Mouse (Mus musculus) hindbrain, postnatal 0 days (tissue): ENCODE measurements around the gene Pex26. TPM values are rescaled to one million over a fixed set of nuclear protein-coding genes. Genes with fewer than 3 reads are reported as not detected.

Source experiments
- ATAC-seq: fragments of 200-750 bp; cut with Nextera tagmentation; 2 replicates; pipeline ENCODE4 v1.8.0; 2017; ENCODE audit warnings: mild to moderate bottlenecking, moderate TSS enrichment, moderate library complexity
- DNase-seq: peaks from one replicate; pipeline ENCODE4 v3.0.0-alpha.2; 2015; ENCODE audit warnings: low spot score
- H3K27ac ChIP-seq: fragments of 300-500 bp; sonication (generic); 2 replicates; pipeline ENCODE4 v1.5.1; 2014; ENCODE audit warnings: mild to moderate bottlenecking
- H3K27me3 ChIP-seq: fragments of 300-500 bp; sonication (generic); 2 replicates; pipeline ENCODE4 v1.6.1; 2014; ENCODE audit warnings: low read length, mixed read lengths; ENCODE audit not compliant: insufficient read depth
- H3K36me3 ChIP-seq: fragments of 300-500 bp; sonication (generic); 2 replicates; pipeline ENCODE4 v1.6.1; 2014; ENCODE audit warnings: low read length, mixed read lengths; ENCODE audit not compliant: insufficient read depth
- H3K4me1 ChIP-seq: fragments of 300-500 bp; sonication (generic); 2 replicates; pipeline ENCODE4 v1.6.1; 2014; ENCODE audit warnings: antibody characterized with exemption, low read length, mixed read lengths; ENCODE audit not compliant: insufficient read depth
- H3K4me2 ChIP-seq: fragments of 300-500 bp; sonication (generic); 2 replicates; pipeline ENCODE4 v1.6.1; 2014; ENCODE audit warnings: low read depth, mild to moderate bottlenecking, low read length, moderate library complexity, mixed read lengths
- H3K4me3 ChIP-seq: fragments of 300-500 bp; sonication (generic); 2 replicates; pipeline ENCODE4 v1.5.1; 2014; ENCODE audit warnings: low read length
- H3K9ac ChIP-seq: fragments of 300-500 bp; sonication (generic); replicated peaks from 2 replicates; pipeline ENCODE4 v1.6.1; 2014; ENCODE audit warnings: mild to moderate bottlenecking, low read length, moderate library complexity, mixed read lengths
- H3K9me3 ChIP-seq: fragments of 300-500 bp; sonication (generic); 2 replicates; pipeline ENCODE4 v1.6.1; 2016; ENCODE audit warnings: low read length, mixed read lengths
- CTCF ChIP-seq: IDR thresholded peaks from 2 replicates; pipeline ENCODE4 v1.5.1; 2016; ENCODE audit warnings: antibody characterized with exemption, control low read depth, low read depth
- WGBS: fragments of 180-500 bp; shearing (Covaris S2); extraction: QIAGEN DNeasy Blood & Tissue Kit; methylation state at CpG from one replicate; pipeline ENCODE4 v1.1.7; 2014; 5-methylcytosine and 5-hydroxymethylcytosine counted together
- polyA plus RNA-seq: library from polyadenylated mRNA; unstranded; fragments of >200 nt; fragmentation: Nextera tagmentation; extraction: Ambion mirVana; gene quantifications from 2 replicates; pipeline ENCODE4 v1.2.1, GENCODE M21; 2015
- total RNA-seq: library from RNA; depleted of rRNA; stranded (reverse); fragments of >200 nt; gene quantifications from 2 replicates; pipeline ENCODE4 v1.2.3, GENCODE M21; 2014

Pex26 gene
- total and polyA plus RNA-seq, 2 experiments from 2014 or later, result 11.2 to 23.3 TPM

DNA sequence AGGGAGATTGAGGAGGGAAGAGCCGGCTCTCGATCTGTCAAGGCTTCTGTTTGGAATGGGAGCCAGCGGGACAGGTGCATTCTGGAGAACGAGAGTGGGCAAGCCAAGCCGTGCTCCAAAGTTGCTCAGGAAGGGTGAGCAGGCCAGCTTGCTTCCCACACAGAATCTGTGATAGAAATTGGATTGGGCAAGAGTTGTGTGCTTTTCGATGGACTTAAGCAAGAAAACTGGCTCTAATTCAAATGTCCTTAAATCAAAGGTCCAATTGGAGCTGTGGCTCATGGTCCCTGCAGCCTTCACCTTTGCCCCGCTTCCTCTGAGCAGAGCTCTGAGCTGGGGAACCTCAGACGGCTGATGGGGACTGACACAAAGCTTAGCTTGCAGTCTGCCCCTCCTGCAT, 40.0 kb upstream of the Pex26 start:
- H3K9me3 ChIP-seq, result no peaks in the 10 kb centered on the region
- H3K4me2 ChIP-seq, result no peak overlapping the region
- no peaks in the 10 kb centered on the region for H3K36me3 ChIP-seq
- no peaks in the 10 kb centered on the region for H3K27me3 ChIP-seq
- no peak for TF ChIP-seq CTCF
- DNase-seq (no peak), ATAC-seq (no peak)
- no peak overlapping the region for H3K9ac ChIP-seq
- 78% methylated on average over 8 of the region's 8 CpGs for WGBS
- no peaks in the 10 kb centered on the region for H3K4me1 ChIP-seq
- no peak overlapping the region for H3K4me3 ChIP-seq
- H3K27ac ChIP-seq, result no peak overlapping the region

DNA sequence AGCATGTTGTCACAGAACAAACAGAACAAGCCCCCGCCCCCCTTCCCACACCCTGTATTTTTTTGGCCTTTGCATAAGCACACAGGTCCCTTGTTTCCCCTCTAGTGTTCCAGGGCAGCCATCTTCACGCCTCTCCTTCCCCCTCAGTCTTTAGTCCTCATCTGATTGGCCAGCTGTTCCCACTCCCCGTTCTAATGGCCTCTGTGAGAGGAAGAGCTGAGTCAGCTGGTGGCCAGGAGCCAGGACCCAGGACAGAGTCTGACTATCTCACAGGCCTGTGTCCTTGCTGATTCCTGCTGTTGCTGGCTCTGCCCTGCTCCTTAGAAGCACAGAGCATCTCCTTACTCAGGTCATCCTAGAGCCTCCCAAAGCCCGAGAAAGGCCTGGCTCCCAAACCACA, 39.4 kb upstream of the Pex26 start:
- DNase-seq, result peak; percentile 69
- H3K9ac ChIP-seq, result no peak overlapping the region
- H3K4me1 ChIP-seq, result no peaks in the 10 kb centered on the region
- 47% methylated on average over 4 of the region's 4 CpGs for WGBS
- H3K9me3 ChIP-seq, result no peaks in the 10 kb centered on the region
- H3K4me3 ChIP-seq, result no peak overlapping the region
- H3K27me3 ChIP-seq, result no peaks in the 10 kb centered on the region
- no peak for TF ChIP-seq CTCF
- ATAC-seq, result peak; percentile 82
- H3K27ac ChIP-seq, result no peak overlapping the region
- H3K36me3 ChIP-seq, result no peaks in the 10 kb centered on the region
- no peak overlapping the region for H3K4me2 ChIP-seq

DNA sequence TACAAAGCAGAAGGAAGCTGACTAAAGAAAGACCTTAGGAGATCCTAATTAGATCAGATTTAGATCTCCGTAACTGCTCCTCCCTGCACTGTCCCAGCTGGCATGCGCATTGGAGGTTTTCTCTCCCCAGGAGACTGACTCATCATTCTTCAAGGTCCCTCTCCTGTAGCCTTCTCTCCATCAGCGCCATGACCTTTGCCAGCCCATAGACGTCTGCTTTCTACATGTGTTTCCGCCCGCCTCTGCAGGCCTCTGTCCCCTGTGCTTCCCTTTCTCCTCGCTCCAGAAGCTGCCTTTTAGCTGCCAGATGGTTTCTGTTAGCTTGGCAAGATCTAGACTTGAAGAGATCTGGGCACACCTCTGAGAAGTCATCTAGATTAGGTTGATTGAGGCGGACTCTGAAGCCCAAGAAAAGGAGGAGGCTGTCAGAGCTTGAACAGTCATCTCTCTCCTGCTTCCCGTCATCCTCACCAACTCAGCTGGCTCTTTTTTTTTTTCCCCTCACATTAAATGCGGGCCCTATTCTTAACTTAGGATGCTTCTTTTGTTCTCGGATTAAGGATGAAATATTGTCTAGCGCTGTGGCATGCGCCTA, 38.4 kb upstream of the Pex26 start:
- H3K4me1 ChIP-seq, result no peaks in the 10 kb centered on the region
- no peak overlapping the region for H3K27ac ChIP-seq
- no peaks in the 10 kb centered on the region for H3K36me3 ChIP-seq
- no peaks in the 10 kb centered on the region for H3K27me3 ChIP-seq
- H3K4me3 ChIP-seq, result no peak overlapping the region
- H3K4me2 ChIP-seq, result no peak overlapping the region
- DNase-seq (no peak), ATAC-seq (no peak; the same call in 1 of the 2 replicates)
- TF ChIP-seq CTCF, result no peak
- WGBS, result 49% methylated on average over 13 of the region's 13 CpGs
- no peak overlapping the region for H3K9ac ChIP-seq
- H3K9me3 ChIP-seq, result no peaks in the 10 kb centered on the region

DNA sequence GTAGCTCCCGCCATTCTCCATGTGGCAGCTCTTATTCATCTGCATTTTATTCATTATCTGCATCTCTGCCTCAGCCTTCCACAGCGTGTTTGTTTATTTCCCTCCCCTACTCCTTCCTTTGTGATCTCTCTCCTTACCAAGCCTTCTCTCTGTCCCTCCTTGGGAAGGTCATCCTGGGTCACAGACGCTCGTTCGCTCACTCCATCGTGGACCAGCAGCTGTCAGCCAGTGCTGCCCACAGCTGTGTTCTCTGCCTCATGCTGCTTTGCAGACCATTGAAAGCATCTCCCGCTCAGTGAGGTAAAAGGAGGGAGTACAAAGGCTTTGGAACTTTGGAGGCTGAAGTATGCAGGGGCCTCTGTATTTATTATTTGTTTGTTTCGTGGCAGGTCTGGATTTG, 37.6 kb upstream of the Pex26 start:
- H3K9me3 ChIP-seq, result no peaks in the 10 kb centered on the region
- no peak overlapping the region for H3K4me2 ChIP-seq
- ATAC-seq (no peak), DNase-seq (no peak)
- no peaks in the 10 kb centered on the region for H3K36me3 ChIP-seq
- H3K9ac ChIP-seq, result no peak overlapping the region
- H3K27ac ChIP-seq, result no peak overlapping the region
- WGBS, result 28% methylated on average over 8 of the region's 8 CpGs
- H3K4me3 ChIP-seq, result no peak overlapping the region
- no peak for TF ChIP-seq CTCF
- no peaks in the 10 kb centered on the region for H3K27me3 ChIP-seq
- no peaks in the 10 kb centered on the region for H3K4me1 ChIP-seq

DNA sequence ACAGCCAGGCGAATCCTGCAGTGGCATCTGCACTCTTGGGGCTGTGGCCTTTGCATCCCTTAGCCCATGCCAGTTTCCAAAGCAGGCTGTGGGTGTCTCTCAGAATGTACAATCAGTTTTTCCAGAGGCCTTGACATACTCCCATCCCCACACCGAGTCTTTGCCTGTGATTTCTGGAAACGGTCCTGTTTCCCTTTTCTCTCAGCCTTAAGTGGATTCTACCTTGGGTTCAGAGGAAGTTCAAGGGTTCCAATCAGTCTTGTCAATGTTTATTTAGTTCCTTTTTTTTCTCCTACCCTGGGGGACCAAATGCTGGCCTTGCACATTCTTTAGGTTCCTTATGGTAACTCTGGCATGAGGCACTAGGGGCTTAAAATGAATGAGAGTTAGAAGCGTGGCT, 36.7 kb upstream of the Pex26 start:
- no peak for TF ChIP-seq CTCF
- DNase-seq (no peak), ATAC-seq (no peak)
- H3K4me2 ChIP-seq, result no peak overlapping the region
- 52% methylated on average over 4 of the region's 4 CpGs for WGBS
- H3K27ac ChIP-seq, result no peak overlapping the region
- no peaks in the 10 kb centered on the region for H3K27me3 ChIP-seq
- no peaks in the 10 kb centered on the region for H3K9me3 ChIP-seq
- no peak overlapping the region for H3K4me3 ChIP-seq
- no peaks in the 10 kb centered on the region for H3K4me1 ChIP-seq
- H3K9ac ChIP-seq, result no peak overlapping the region
- no peaks in the 10 kb centered on the region for H3K36me3 ChIP-seq

DNA sequence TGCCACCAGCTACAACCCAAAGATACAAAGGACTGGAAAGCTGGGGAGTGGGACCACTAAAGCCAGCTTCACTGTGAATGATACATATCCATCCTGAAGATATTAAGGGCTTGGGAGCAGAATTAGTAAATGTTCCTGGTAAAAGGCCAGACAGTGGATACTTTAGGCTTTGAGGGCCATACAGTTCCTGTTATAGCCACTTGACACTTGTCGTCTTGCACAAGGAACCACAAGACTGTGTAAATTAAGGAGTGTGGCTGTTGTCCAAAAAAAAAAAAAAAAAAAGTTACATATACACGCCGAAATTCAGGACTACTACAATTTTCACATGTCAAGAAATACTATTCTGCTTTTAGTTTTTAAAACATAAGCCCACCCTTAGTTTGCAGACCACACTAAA, 35.1 kb upstream of the Pex26 start:
- no peak overlapping the region for H3K9ac ChIP-seq

DNA sequence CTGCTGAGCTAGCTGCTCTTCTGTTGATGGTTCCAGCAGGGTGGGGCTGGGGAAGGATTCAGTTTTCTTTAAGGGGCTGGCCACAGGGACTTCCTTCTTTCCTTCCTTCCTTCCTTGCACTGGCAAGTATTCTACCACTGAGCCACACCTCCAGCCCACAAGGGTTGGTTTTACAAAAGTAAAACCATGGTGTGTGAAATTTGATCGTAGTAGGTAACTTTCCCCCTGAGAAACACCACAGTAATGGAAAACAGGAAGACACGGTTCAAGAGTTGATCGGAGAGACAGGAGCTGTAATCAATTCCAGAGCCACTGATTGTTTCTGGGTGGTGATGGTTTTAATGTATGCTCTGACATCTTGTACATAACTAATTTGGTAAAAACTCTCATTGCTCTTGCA, 34.0 kb upstream of the Pex26 start:
- TF ChIP-seq CTCF, result no peak
- Histone ChIP-seq H3K36me3 (no peaks in the 10 kb centered on the region), H3K27ac (no peak overlapping the region), H3K9me3 (no peaks in the 10 kb centered on the region), H3K4me1 (no peaks in the 10 kb centered on the region), H3K27me3 (no peaks in the 10 kb centered on the region), H3K9ac (no peak overlapping the region), H3K4me3 (no peak overlapping the region), H3K4me2 (no peak overlapping the region)
- ATAC-seq, result no peak
- DNase-seq, result no peak
- WGBS, result 71% methylated on average over 3 of the region's 3 CpGs

More for the DNA sequence above, 35.1 kb upstream of the Pex26 start:
- Histone ChIP-seq H3K4me3 (no peak overlapping the region), H3K27ac (no peak overlapping the region), H3K4me1 (no peaks in the 10 kb centered on the region), H3K4me2 (no peak overlapping the region), H3K9me3 (no peaks in the 10 kb centered on the region), H3K36me3 (no peaks in the 10 kb centered on the region), H3K27me3 (no peaks in the 10 kb centered on the region)
- no peak for ATAC-seq
- 60% methylated on average over 3 of the region's 3 CpGs for WGBS
- no peak for TF ChIP-seq CTCF
- no peak for DNase-seq
